Mouse (Mus musculus): ENCODE results near the gene Atg7.

- TF ChIP-seq CTCF (IDR thresholded peaks at IDR 0.05; ENCODE audit: control insufficient read depth, insufficient read depth, insufficient read length) (no peak), MAX (IDR thresholded peaks at IDR 0.05) (no peak), MYOD1 (IDR thresholded peaks at IDR 0.05; ENCODE audit: control insufficient read depth, insufficient read length, low read depth) (no peak), CEBPB (IDR thresholded peaks at IDR 0.05; ENCODE audit: low read depth) (no peak)
Measured at GRCm38 (mm10) chr6:114736355-114736754, 93.5 kb downstream of the Atg7 start.

Measured in C2C12 (cell line).